Mouse (Mus musculus): Measurements from ENCODE around the gene Nfkbia. TPM values are rescaled to one million over a fixed set of nuclear protein-coding genes. Genes with fewer than 3 reads are reported as not detected.

Gene Nfkbia
- total and polyA plus RNA-seq, 3 experiments: 9.3 to 15.9 TPM; not detected in 1

- H3K4me1 ChIP-seq (ENCODE audit: control insufficient read depth in 1 of 2, insufficient read depth in 2 of 2, low read length in 2 of 2): peaks cover 5 to 10% of the 10 kb centered on the region in 2 experiments
- no peaks in the 10 kb centered on the region for H3K79me2 ChIP-seq (ENCODE audit: control insufficient read depth, insufficient read depth, low read length, poor library complexity)
- no peaks in the 10 kb centered on the region for H3K36me3 ChIP-seq (ENCODE audit: control insufficient read depth in 1 of 2, insufficient read depth in 2 of 2, low read length in 2 of 2)
- H3K4me3 ChIP-seq (ENCODE audit: control insufficient read depth in 1 of 2, insufficient read depth in 1 of 2, low read depth in 2 of 2, low read length in 2 of 2): no peak overlapping the region
- no peaks in the 10 kb centered on the region for H3K9me3 ChIP-seq (replicated peaks; ENCODE audit: insufficient read depth, low read length)
- TF ChIP-seq MAX (IDR thresholded peaks at IDR 0.05; ENCODE audit: low read length) (no peak), USF1 (IDR thresholded peaks at IDR 0.05; ENCODE audit: low read depth, low read length) (no peak), CHD2 (IDR thresholded peaks at IDR 0.05; ENCODE audit: low read length) (no peak), TAL1 (IDR thresholded peaks at IDR 0.05; ENCODE audit: low read length) (no peak), CTCF (IDR thresholded peaks at IDR 0.05 in 2 of 3, conservative IDR thresholded peaks at IDR 0.05 in 1 of 3; ENCODE audit: control insufficient read depth in 1 of 3, insufficient read depth in 1 of 3, low read depth in 2 of 3, low read length in 3 of 3, poor library complexity in 1 of 3, severe bottlenecking in 1 of 3) (no peak), TBP (IDR thresholded peaks at IDR 0.05; ENCODE audit: low read depth, low read length) (no peak), EP300 (IDR thresholded peaks at IDR 0.05; ENCODE audit: low read depth in 1 of 2, low read length in 2 of 2) (no peak), ZC3H11A (IDR thresholded peaks at IDR 0.05; ENCODE audit: low read depth, low read length) (no peak), RAD21 (IDR thresholded peaks at IDR 0.05; ENCODE audit: low read depth, low read length) (no peak), NELFE (IDR thresholded peaks at IDR 0.05; ENCODE audit: low read depth, low read length) (no peak), SMC3 (IDR thresholded peaks at IDR 0.05; ENCODE audit: low read depth, low read length) (no peak), MEF2A (IDR thresholded peaks at IDR 0.05; ENCODE audit: extremely low read depth, insufficient replicate concordance, low read depth, low read length, poor library complexity, severe bottlenecking) (no peak)
- DNase-seq (ENCODE audit: low read depth, low spot score): no peak
- no peak overlapping the region for H3K27ac ChIP-seq (ENCODE audit: control insufficient read depth, low read depth, low read length)
- no peak overlapping the region for H3K9ac ChIP-seq (ENCODE audit: control insufficient read depth, low read depth, low read length, poor library complexity, severe bottlenecking)
- H3K27me3 ChIP-seq (ENCODE audit: control insufficient read depth in 1 of 2, insufficient read depth in 2 of 2, low read length in 2 of 2): peaks cover 10 to 12% of the 10 kb centered on the region in 2 experiments
Observed at GRCm38 (mm10) chr12:55460900-55461299, 31.5 kb downstream of the Nfkbia start.

DNA sequence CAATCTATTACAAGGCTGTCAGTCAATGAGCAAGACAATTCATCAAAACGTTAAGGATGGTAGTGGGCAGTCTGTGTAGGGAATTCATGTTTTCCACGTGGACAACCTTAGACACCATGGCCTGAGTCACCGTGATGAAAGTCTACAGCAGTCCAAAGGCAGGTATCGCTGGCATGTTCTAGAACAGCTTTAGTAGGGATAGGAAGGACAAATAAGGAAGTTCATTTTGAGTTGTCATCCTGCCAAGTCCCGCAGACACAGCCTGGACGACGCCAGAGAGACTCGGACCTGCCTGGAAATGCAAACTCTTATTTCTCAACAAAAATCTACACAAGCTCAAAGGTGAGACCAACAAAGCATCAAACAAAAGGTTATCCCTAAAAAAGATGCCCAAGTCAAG is 32.7 kb downstream of the Nfkbia start:
- Histone ChIP-seq H3K27ac (ENCODE audit: control insufficient read depth, low read depth, low read length) (no peak overlapping the region), H3K36me3 (ENCODE audit: control insufficient read depth in 1 of 2, insufficient read depth in 2 of 2, low read length in 2 of 2) (no peaks in the 10 kb centered on the region), H3K4me1 (ENCODE audit: control insufficient read depth in 1 of 2, insufficient read depth in 2 of 2, low read length in 2 of 2) (peaks cover 2 to 10% of the 10 kb centered on the region in 2 experiments), H3K9ac (ENCODE audit: control insufficient read depth, low read depth, low read length, poor library complexity, severe bottlenecking) (no peak overlapping the region), H3K79me2 (ENCODE audit: control insufficient read depth, insufficient read depth, low read length, poor library complexity) (no peaks in the 10 kb centered on the region), H3K9me3 (replicated peaks; ENCODE audit: insufficient read depth, low read length) (no peaks in the 10 kb centered on the region), H3K27me3 (ENCODE audit: control insufficient read depth in 1 of 2, insufficient read depth in 2 of 2, low read length in 2 of 2) (peaks cover 10 to 13% of the 10 kb centered on the region in 2 experiments), H3K4me3 (ENCODE audit: control insufficient read depth in 1 of 2, insufficient read depth in 1 of 2, low read depth in 2 of 2, low read length in 2 of 2) (no peak overlapping the region)
- TF ChIP-seq EP300 (IDR thresholded peaks at IDR 0.05; ENCODE audit: low read depth in 1 of 2, low read length in 2 of 2) (peak in 1 of 2 experiments; percentile 27; a peak in 1 of 4 replicates), UBTF (IDR thresholded peaks at IDR 0.05; ENCODE audit: borderline replicate concordance, insufficient read depth, low read depth, low read length) (no peak)
- DNase-seq (ENCODE audit: low read depth, low spot score): peak; percentile 61

GRCm38 (mm10) chr12:55456893-55457292 is 35.6 kb downstream of the Nfkbia start:
- peaks cover 17 to 20% of the 10 kb centered on the region in 2 experiments for H3K27me3 ChIP-seq (ENCODE audit: control insufficient read depth in 1 of 2, insufficient read depth in 2 of 2, low read length in 2 of 2)

More at GRCm38 (mm10) chr12:55456893-55457292, 35.6 kb downstream of the Nfkbia start:
- H3K9me3 ChIP-seq (replicated peaks; ENCODE audit: insufficient read depth, low read length): no peaks in the 10 kb centered on the region
- DNase-seq (ENCODE audit: low read depth, low spot score): no peak
- H3K27ac ChIP-seq (ENCODE audit: control insufficient read depth, low read depth, low read length): no peak overlapping the region
- H3K4me1 ChIP-seq (ENCODE audit: control insufficient read depth in 1 of 2, insufficient read depth in 2 of 2, low read length in 2 of 2): peaks cover 0 to 4% of the 10 kb centered on the region in 2 experiments; a peak in 2 of 4 replicates
- H3K79me2 ChIP-seq (ENCODE audit: control insufficient read depth, insufficient read depth, low read length, poor library complexity): no peaks in the 10 kb centered on the region
- H3K9ac ChIP-seq (ENCODE audit: control insufficient read depth, low read depth, low read length, poor library complexity, severe bottlenecking): no peak overlapping the region
- no peak for TF ChIP-seq TBP (IDR thresholded peaks at IDR 0.05; ENCODE audit: low read depth, low read length)
- no peak for TF ChIP-seq MAFK (IDR thresholded peaks at IDR 0.05; ENCODE audit: borderline replicate concordance, low read depth, low read length)
- no peak for TF ChIP-seq RCOR1 (IDR thresholded peaks at IDR 0.05; ENCODE audit: low read depth, low read length)
- TF ChIP-seq POLR2A (IDR thresholded peaks at IDR 0.05; ENCODE audit: control insufficient read depth in 1 of 2, insufficient read depth in 1 of 2, low read depth in 1 of 2, low read length in 2 of 2, poor library complexity in 1 of 2): no peak
- TF ChIP-seq RAD21 (IDR thresholded peaks at IDR 0.05; ENCODE audit: low read depth, low read length): no peak
- TF ChIP-seq JUND (IDR thresholded peaks at IDR 0.05; ENCODE audit: low read depth, low read length): no peak
- TF ChIP-seq MXI1 (IDR thresholded peaks at IDR 0.05; ENCODE audit: low read depth, low read length): no peak
- TF ChIP-seq MYC (IDR thresholded peaks at IDR 0.05; ENCODE audit: low read depth, low read length): no peak
- TF ChIP-seq KAT2A (conservative IDR thresholded peaks at IDR 0.05; ENCODE audit: low read depth, low read length): no peak
- TF ChIP-seq POLR2AphosphoS5 (IDR thresholded peaks at IDR 0.05; ENCODE audit: borderline replicate concordance, low read depth, low read length): no peak
- no peak for TF ChIP-seq MYB (IDR thresholded peaks at IDR 0.05; ENCODE audit: low read depth, low read length)
- no peak for TF ChIP-seq ELF1 (IDR thresholded peaks at IDR 0.05; ENCODE audit: low read depth, low read length)
- no peak for TF ChIP-seq CTCF (IDR thresholded peaks at IDR 0.05 in 2 of 3, conservative IDR thresholded peaks at IDR 0.05 in 1 of 3; ENCODE audit: control insufficient read depth in 1 of 3, insufficient read depth in 1 of 3, low read depth in 2 of 3, low read length in 3 of 3, poor library complexity in 1 of 3, severe bottlenecking in 1 of 3)
- no peak for TF ChIP-seq SIN3A (IDR thresholded peaks at IDR 0.05; ENCODE audit: low read length)
- no peak for TF ChIP-seq NRF1 (IDR thresholded peaks at IDR 0.05; ENCODE audit: insufficient read depth, low read depth, low read length, poor library complexity, severe bottlenecking)
- no peak for TF ChIP-seq UBTF (IDR thresholded peaks at IDR 0.05; ENCODE audit: borderline replicate concordance, insufficient read depth, low read depth, low read length)
- no peak overlapping the region for H3K4me3 ChIP-seq (ENCODE audit: control insufficient read depth in 1 of 2, insufficient read depth in 1 of 2, low read depth in 2 of 2, low read length in 2 of 2)
- no peaks in the 10 kb centered on the region for H3K36me3 ChIP-seq (ENCODE audit: control insufficient read depth in 1 of 2, insufficient read depth in 2 of 2, low read length in 2 of 2)
